Mouse (Mus musculus) lung, embryonic 15.5 days (tissue): ENCODE data around the gene Rfc4. TPM values are rescaled to one million over a fixed set of nuclear protein-coding genes. Genes with fewer than 3 reads are reported as not detected.

Experiments used
- ATAC-seq: fragments of 200-750 bp; cut with Nextera tagmentation; 2 replicates; pipeline ENCODE4 v1.8.0; 2017; ENCODE audit warnings: moderate number of reproducible peaks, borderline replicate concordance; ENCODE audit not compliant: low FRiP score, low TSS enrichment; ENCODE audit errors: extremely low read depth
- H3K27ac ChIP-seq: fragments of 300-500 bp; sonication (generic); 2 replicates; pipeline ENCODE4 v1.5.1; 2015; ENCODE audit warnings: moderate library complexity, mild to moderate bottlenecking, inconsistent platforms
- H3K27me3 ChIP-seq: fragments of 300-500 bp; sonication (generic); 2 replicates; pipeline ENCODE4 v1.6.1; 2015; ENCODE audit warnings: inconsistent platforms
- H3K36me3 ChIP-seq: fragments of 300-500 bp; sonication (generic); 2 replicates; pipeline ENCODE4 v1.6.1; 2015; ENCODE audit warnings: inconsistent platforms
- H3K4me1 ChIP-seq: fragments of 300-500 bp; sonication (generic); 2 replicates; pipeline ENCODE4 v1.6.1; 2015; ENCODE audit warnings: inconsistent platforms
- H3K4me2 ChIP-seq: fragments of 300-500 bp; sonication (generic); 2 replicates; pipeline ENCODE4 v1.6.1; 2015; ENCODE audit warnings: inconsistent platforms, mild to moderate bottlenecking, moderate library complexity
- H3K4me3 ChIP-seq: fragments of 300-500 bp; sonication (generic); 2 replicates; pipeline ENCODE4 v1.5.1; 2015; ENCODE audit warnings: mild to moderate bottlenecking, inconsistent platforms
- H3K9ac ChIP-seq: fragments of 300-500 bp; sonication (generic); 2 replicates; pipeline ENCODE4 v1.6.1; 2015; ENCODE audit warnings: inconsistent platforms
- H3K9me3 ChIP-seq: fragments of 300-500 bp; sonication (generic); 2 replicates; pipeline ENCODE4 v1.6.1; 2016; ENCODE audit warnings: inconsistent platforms
- WGBS: fragments of 180-500 bp; shearing (Covaris S2); methylation state at CpG from one replicate; pipeline ENCODE4 v1.1.7; 2015; 5-methylcytosine and 5-hydroxymethylcytosine counted together
- polyA plus RNA-seq: library from polyadenylated mRNA; unstranded; fragments of >200 nt; fragmentation: Nextera tagmentation; extraction: Ambion mirVana; gene quantifications from 2 replicates; pipeline ENCODE4 v1.2.1, GENCODE M21; 2015

The Rfc4 gene
- polyA plus RNA-seq, 1 experiment from 2014 or later, result 138 TPM

- WGBS, result 83% methylated on average over 3 of the region's 3 CpGs
- H3K9ac ChIP-seq, result no peak overlapping the region
- peaks cover 13% of the 10 kb centered on the region for H3K4me1 ChIP-seq
- no peak for ATAC-seq
- H3K36me3 ChIP-seq, result no peaks in the 10 kb centered on the region
- H3K9me3 ChIP-seq, result no peaks in the 10 kb centered on the region
- no peaks in the 10 kb centered on the region for H3K27me3 ChIP-seq
- no peak overlapping the region for H3K27ac ChIP-seq
- H3K4me3 ChIP-seq, result no peak overlapping the region
- no peak overlapping the region for H3K4me2 ChIP-seq
Observed at GRCm38 (mm10) chr16:23130303-23130702, 2.8 kb upstream of the Rfc4 start.

- peak overlapping the region; percentile 86 for H3K9ac ChIP-seq
- peak overlapping the region; percentile 98 for H3K27ac ChIP-seq
- H3K27me3 ChIP-seq, result no peaks in the 10 kb centered on the region
- peak overlapping the region; percentile 66 for H3K4me2 ChIP-seq
- H3K36me3 ChIP-seq, result peaks cover 19% of the 10 kb centered on the region
- H3K9me3 ChIP-seq, result no peaks in the 10 kb centered on the region
- no peak for ATAC-seq
- peaks cover 13% of the 10 kb centered on the region for H3K4me1 ChIP-seq
- 0% methylated on average over 4 of the region's 4 CpGs for WGBS
- peak overlapping the region; percentile 71 for H3K4me3 ChIP-seq
Observed at GRCm38 (mm10) chr16:23127311-23127672, 245 bp downstream of the Rfc4 start.

- peaks cover 41% of the 10 kb centered on the region for H3K36me3 ChIP-seq
- WGBS, result 77% methylated on average over 4 of the region's 4 CpGs
Observed at GRCm38 (mm10) chr16:23124398-23124797, 3.1 kb downstream of the Rfc4 start.

DNA sequence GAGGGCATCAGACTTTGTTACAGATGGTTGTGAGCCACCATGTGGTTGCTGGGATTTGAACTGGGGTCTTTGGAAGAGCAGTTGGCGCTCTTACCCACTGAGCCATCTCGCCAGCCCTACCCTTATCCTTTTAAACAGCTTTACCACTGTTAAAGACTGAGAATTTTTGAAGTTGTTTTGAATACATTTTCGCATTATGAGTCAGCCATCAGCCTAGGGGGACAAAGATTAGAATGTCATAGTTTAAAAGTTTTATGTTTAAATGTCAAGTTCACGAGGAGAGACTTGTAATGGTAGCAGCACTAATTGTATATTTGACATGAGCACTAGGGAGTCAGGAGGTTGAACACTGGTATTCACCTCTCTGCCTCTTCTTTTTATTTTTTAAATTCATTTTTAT lies 4.4 kb downstream of the Rfc4 start:
- H3K4me1 ChIP-seq, result peaks cover 6% of the 10 kb centered on the region
- no peak overlapping the region for H3K4me3 ChIP-seq
- no peak overlapping the region for H3K27ac ChIP-seq
- no peaks in the 10 kb centered on the region for H3K27me3 ChIP-seq
- H3K9ac ChIP-seq, result no peak overlapping the region
- no peaks in the 10 kb centered on the region for H3K9me3 ChIP-seq
- WGBS, result 92% methylated on average over 4 of the region's 4 CpGs
- no peak overlapping the region for H3K4me2 ChIP-seq
- H3K36me3 ChIP-seq, result peaks cover 45% of the 10 kb centered on the region
- ATAC-seq, result no peak

More at GRCm38 (mm10) chr16:23124398-23124797, 3.1 kb downstream of the Rfc4 start:
- no peak overlapping the region for H3K9ac ChIP-seq
- no peak overlapping the region for H3K4me3 ChIP-seq
- H3K9me3 ChIP-seq, result no peaks in the 10 kb centered on the region
- H3K4me1 ChIP-seq, result peaks cover 13% of the 10 kb centered on the region
- no peak overlapping the region for H3K4me2 ChIP-seq
- H3K27ac ChIP-seq, result no peak overlapping the region
- no peak for ATAC-seq
- no peaks in the 10 kb centered on the region for H3K27me3 ChIP-seq

DNA sequence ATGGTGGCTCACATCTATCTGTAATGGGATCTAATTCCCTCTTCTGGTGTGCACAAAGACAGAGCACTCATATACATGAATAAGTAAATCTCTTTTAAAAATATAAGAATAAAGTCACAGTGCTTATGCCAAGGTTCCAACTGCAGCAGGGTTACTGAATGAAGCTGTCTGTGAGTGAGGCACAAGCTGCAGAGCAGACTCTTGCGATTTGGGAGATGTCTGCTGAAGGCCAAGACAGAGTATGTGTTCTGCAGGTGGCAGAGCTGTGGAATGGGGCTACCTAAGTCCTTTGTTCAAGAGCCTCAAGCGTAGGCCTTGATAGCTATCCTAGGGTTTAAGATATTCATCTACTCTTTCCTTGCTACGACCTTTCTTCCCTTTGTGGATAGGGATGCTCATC lies 5.1 kb downstream of the Rfc4 start:
- Histone ChIP-seq H3K27me3 (no peaks in the 10 kb centered on the region), H3K36me3 (peaks cover 52% of the 10 kb centered on the region), H3K4me3 (no peak overlapping the region), H3K4me2 (no peak overlapping the region), H3K4me1 (peaks cover 6% of the 10 kb centered on the region), H3K27ac (no peak overlapping the region), H3K9ac (no peak overlapping the region), H3K9me3 (no peaks in the 10 kb centered on the region)
- ATAC-seq, result no peak
- 85% methylated on average over 3 of the region's 3 CpGs for WGBS

DNA sequence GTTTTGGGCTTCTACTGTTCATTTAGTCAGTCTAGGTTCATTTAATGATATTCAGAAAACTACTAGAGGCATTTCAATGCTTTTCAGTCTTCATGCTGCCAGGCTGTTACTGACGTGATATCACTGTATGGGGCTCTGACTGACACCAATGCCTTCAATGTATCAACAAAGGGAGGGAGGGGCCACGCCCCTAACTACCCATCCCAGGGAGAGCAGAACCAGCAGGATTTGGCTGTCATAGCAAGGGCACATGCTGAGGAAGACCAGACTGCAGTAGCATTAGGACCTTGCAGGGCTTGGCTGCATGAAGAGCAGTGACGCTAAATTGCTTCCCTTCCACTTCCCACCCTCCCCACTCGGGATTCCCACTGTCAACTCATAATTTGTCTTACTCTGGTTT lies 10.4 kb downstream of the Rfc4 start:
- no peak overlapping the region for H3K4me3 ChIP-seq
- H3K36me3 ChIP-seq, result peaks cover 72% of the 10 kb centered on the region
- no peak for ATAC-seq
- H3K27me3 ChIP-seq, result no peaks in the 10 kb centered on the region
- no peak overlapping the region for H3K27ac ChIP-seq
- H3K4me1 ChIP-seq, result peaks cover 5% of the 10 kb centered on the region; the same call in 1 of the 2 replicates
- H3K9ac ChIP-seq, result no peak overlapping the region
- no peaks in the 10 kb centered on the region for H3K9me3 ChIP-seq
- 40% methylated on average over 4 of the region's 4 CpGs for WGBS
- H3K4me2 ChIP-seq, result no peak overlapping the region

DNA sequence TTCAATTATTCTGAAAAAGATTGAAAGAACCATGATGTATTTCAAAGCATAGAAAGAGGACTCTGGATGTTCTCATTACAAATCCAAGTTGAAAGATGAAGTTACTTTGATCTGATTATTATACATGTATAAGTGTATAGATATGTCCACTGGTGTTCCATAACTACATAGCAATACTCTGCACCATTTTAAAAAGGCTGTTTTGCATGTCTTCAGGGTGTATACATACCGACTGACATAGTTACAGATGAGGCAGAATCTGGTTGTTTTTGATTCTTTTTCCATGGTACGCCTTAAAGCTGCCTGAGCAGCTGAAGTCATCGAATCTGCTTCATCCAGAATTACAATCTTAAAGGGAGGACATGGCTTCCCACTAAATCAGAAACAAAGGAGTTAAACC lies 12.1 kb downstream of the Rfc4 start:
- Histone ChIP-seq H3K27ac (no peak overlapping the region), H3K9ac (no peak overlapping the region), H3K4me3 (no peak overlapping the region), H3K9me3 (no peaks in the 10 kb centered on the region), H3K4me2 (no peak overlapping the region), H3K36me3 (peaks cover 74% of the 10 kb centered on the region), H3K4me1 (peaks cover 20% of the 10 kb centered on the region), H3K27me3 (no peaks in the 10 kb centered on the region)
- 71% methylated on average over 3 of the region's 3 CpGs for WGBS
- ATAC-seq, result no peak

- Histone ChIP-seq H3K4me3 (no peak overlapping the region), H3K4me1 (peaks cover 29% of the 10 kb centered on the region), H3K9ac (no peak overlapping the region), H3K27me3 (no peaks in the 10 kb centered on the region), H3K9me3 (no peaks in the 10 kb centered on the region), H3K4me2 (no peak overlapping the region), H3K27ac (no peak overlapping the region), H3K36me3 (peaks cover 77% of the 10 kb centered on the region)
- no peak; the same call in 1 of the 2 replicates for ATAC-seq
- WGBS, result 53% methylated on average over 5 of the region's 5 CpGs
Observed at GRCm38 (mm10) chr16:23114339-23115171, 13.0 kb downstream of the Rfc4 start.

DNA sequence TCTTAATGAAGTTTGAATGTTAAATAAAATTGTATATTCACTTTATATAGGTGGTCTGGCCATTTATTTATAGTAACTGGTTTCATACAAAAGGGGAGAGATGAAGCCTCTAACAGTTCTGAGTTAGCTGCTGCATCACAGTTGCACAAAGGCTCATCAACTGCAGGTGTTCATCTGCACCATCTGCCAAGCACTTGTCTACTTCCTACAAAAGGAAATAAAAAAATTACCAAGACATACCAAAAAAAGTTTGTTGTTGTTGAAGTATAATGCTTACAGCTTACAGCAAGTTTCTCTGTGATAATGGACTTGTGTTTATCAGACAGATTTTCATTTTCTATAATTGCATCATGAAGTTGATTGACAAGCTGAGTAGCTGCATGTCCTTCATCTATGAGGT lies 13.6 kb downstream of the Rfc4 start:
- H3K4me3 ChIP-seq, result no peak overlapping the region
- H3K4me2 ChIP-seq, result no peak overlapping the region
- H3K27me3 ChIP-seq, result no peaks in the 10 kb centered on the region
- no peaks in the 10 kb centered on the region for H3K9me3 ChIP-seq
- no peak for ATAC-seq
- peaks cover 34% of the 10 kb centered on the region for H3K4me1 ChIP-seq
- H3K27ac ChIP-seq, result no peak overlapping the region
- peaks cover 79% of the 10 kb centered on the region for H3K36me3 ChIP-seq
- H3K9ac ChIP-seq, result no peak overlapping the region

DNA sequence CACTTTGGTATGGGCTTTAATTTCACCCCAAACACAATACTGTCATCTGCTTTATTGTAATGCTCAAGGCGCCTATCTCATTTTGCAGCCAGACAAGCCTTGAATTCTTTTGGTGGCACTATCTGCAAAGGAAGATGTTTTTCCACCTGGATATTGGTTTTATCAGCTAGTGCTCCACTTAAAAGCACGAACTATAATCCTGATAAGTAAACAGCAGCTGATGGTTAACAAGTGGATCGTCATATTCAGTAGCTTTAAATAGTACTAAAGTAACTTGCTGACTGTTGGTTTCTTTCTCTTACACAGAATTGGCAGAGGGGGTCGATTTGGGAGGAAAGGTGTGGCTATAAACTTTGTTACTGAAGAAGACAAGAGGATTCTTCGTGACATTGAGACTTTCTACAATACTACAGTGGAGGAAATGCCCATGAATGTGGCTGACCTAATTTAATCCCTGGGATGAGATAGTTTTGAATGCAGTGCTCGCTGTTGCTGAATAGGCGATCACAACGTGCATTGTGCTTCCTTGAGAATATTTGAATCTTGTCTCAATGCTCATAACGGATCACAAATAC lies 14.6 kb downstream of the Rfc4 start:
- Histone ChIP-seq H3K4me1 (peaks cover 34% of the 10 kb centered on the region), H3K4me3 (no peak overlapping the region), H3K36me3 (peaks cover 80% of the 10 kb centered on the region), H3K4me2 (no peak overlapping the region), H3K27me3 (no peaks in the 10 kb centered on the region), H3K9me3 (no peaks in the 10 kb centered on the region), H3K9ac (no peak overlapping the region), H3K27ac (no peak overlapping the region)
- 47% methylated on average over 9 of the region's 9 CpGs for WGBS
- ATAC-seq, result no peak

DNA sequence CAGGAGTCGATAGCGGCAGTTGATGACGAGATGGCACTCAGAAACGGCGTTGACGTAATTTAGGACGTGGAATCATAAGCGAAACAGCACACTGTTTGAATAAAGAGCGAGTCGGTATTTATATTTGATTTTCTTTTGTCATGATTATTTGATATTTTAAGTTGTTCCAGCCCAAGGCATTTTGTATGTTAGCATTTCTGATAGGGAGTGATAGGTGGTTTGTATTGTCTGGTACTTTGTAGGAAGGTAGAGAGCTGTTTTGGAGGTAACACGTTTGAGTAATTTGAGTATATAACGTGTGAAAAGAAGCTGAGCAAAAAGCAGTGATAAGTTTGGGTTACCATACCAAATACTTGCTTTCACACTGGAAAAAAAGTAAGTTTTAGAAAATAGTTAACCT lies 15.2 kb downstream of the Rfc4 start:
- no peak overlapping the region for H3K9ac ChIP-seq
- peaks cover 74% of the 10 kb centered on the region for H3K36me3 ChIP-seq
- H3K4me2 ChIP-seq, result no peak overlapping the region
- no peaks in the 10 kb centered on the region for H3K27me3 ChIP-seq
- ATAC-seq, result no peak
- no peaks in the 10 kb centered on the region for H3K9me3 ChIP-seq
- no peak overlapping the region for H3K4me3 ChIP-seq
- no peak overlapping the region for H3K27ac ChIP-seq
- H3K4me1 ChIP-seq, result peaks cover 34% of the 10 kb centered on the region
- WGBS, result 66% methylated on average over 12 of the region's 12 CpGs
